Mouse (Mus musculus) neural tube, embryonic 11.5 days (tissue): ENCODE measurements at regions not wholly inside any gene's neighbourhood (a gene's known extent, or its start where the extent isn't known, plus 50 kb on each side); places are given as distances from the start of the nearest gene placed in this dataset.

ENCODE experiments used
- ATAC-seq: fragments of 200-750 bp; cut with Nextera tagmentation; 2 replicates; pipeline ENCODE4 v1.8.0; 2017; ENCODE audit warnings: moderate number of reproducible peaks, mild to moderate bottlenecking, moderate TSS enrichment, moderate library complexity; ENCODE audit not compliant: insufficient read depth, low FRiP score, low TSS enrichment
- DNase-seq: peaks from one replicate; pipeline ENCODE4 v3.0.0-alpha.2; 2015; ENCODE audit warnings: low spot score
- H3K27ac ChIP-seq: fragments of 300-500 bp; sonication (generic); 2 replicates; pipeline ENCODE4 v1.5.1; 2014; ENCODE audit warnings: low read depth, mild to moderate bottlenecking, low read length
- H3K27me3 ChIP-seq: fragments of 300-500 bp; sonication (generic); 2 replicates; pipeline ENCODE4 v1.6.1; 2014; ENCODE audit warnings: mild to moderate bottlenecking, low read length, mixed read lengths; ENCODE audit not compliant: control insufficient read depth, insufficient read depth
- H3K36me3 ChIP-seq: fragments of 300-500 bp; sonication (generic); 2 replicates; pipeline ENCODE4 v1.6.1; 2014; ENCODE audit warnings: mild to moderate bottlenecking, low read length, moderate library complexity, mixed read lengths; ENCODE audit not compliant: control insufficient read depth, insufficient read depth
- H3K4me1 ChIP-seq: fragments of 300-500 bp; sonication (generic); 2 replicates; pipeline ENCODE4 v1.6.1; 2014; ENCODE audit warnings: low read length, mixed read lengths; ENCODE audit not compliant: control insufficient read depth, insufficient read depth
- H3K4me2 ChIP-seq: fragments of 300-500 bp; sonication (generic); 2 replicates; pipeline ENCODE4 v1.6.1; 2014; ENCODE audit warnings: low read depth, mild to moderate bottlenecking, moderate library complexity
- H3K4me3 ChIP-seq: fragments of 300-500 bp; sonication (generic); 2 replicates; pipeline ENCODE4 v1.5.1; 2014; ENCODE audit warnings: low read depth, low read length
- H3K9ac ChIP-seq: fragments of 300-500 bp; sonication (generic); 2 replicates; pipeline ENCODE4 v1.6.1; 2014; ENCODE audit warnings: mild to moderate bottlenecking, low read length
- H3K9me3 ChIP-seq: fragments of 300-500 bp; sonication (generic); 2 replicates; pipeline ENCODE4 v1.6.1; 2016; ENCODE audit warnings: low read length; ENCODE audit not compliant: control insufficient read depth
- WGBS: fragments of 180-500 bp; shearing (Covaris S2); extraction: QIAGEN DNeasy Blood & Tissue Kit; methylation state at CpG from one replicate; pipeline ENCODE4 v1.1.7; 2014; 5-methylcytosine and 5-hydroxymethylcytosine counted together

DNA sequence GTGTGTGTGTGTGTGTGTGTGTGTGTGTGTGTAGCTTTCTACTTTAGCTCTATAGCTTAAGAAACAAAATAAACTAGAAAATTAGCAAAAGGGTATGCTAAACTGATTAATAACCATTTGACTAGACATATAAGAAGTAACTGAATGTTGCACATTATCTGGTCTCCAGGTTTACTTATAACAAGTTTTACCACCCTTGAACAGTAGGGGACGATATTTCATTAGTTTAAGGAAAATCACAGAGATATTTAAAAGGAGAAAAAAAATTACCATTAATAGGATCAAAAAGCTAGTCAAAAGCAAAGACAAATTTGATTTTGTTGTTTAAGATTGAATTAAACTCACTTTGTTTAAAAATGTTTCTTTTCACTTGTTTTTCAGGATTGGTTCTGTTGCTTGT lies 349.5 kb upstream of the Itga1 start:
- WGBS: 21% methylated on average over 1 of the region's 1 CpGs
- no peak for DNase-seq
- no peaks in the 10 kb centered on the region for H3K36me3 ChIP-seq

DNA sequence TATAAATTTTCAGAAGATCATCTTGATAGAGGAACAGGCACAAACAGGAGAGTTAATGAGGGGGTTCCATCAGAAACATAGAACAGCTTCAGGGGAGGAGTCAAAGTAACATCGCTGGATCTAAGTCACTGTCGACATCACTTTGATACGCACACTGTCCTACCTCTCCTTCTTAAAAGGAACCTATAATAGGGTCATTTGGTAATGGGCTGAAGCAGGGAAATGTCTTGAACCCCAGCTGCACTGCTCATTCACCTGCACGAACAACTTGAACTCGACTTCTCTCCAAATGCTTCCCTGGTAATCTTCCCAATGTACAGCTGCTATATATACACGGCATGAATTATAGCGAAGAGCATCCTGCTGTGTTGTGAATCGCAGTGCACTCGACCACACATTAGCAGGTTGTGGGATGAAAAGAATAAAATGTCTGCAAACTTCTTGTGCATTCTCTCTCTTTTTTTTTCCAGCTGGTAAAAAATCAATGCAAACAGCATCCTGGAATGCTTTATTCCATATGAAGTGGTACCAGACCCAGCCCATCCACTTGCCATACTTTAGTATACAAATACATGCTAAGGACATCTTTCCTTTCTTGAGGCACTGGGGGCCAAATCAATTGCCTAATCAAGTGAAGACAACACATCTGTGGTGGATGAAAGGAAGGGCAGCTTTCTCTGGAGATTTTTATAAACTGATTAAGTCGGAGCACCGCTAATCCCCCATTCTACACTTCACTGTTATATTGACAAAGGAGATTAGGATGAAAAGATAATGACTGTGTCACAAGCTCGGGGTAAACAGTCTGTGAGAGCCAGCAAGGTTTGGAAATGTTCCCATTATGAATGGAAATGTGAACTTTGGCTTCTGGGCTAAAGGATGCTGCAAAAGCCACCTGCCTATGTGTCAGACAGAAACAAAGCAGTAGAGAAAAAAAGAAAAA lies 325.6 kb upstream of the Itga1 start:
- ATAC-seq (no peak), DNase-seq (no peak)
- 68% methylated on average over 12 of the region's 12 CpGs for WGBS
- H3K9ac ChIP-seq: no peak overlapping the region
- no peak overlapping the region for H3K27ac ChIP-seq
- no peaks in the 10 kb centered on the region for H3K36me3 ChIP-seq
- no peak overlapping the region for H3K4me3 ChIP-seq
- H3K4me2 ChIP-seq: no peak overlapping the region
- H3K27me3 ChIP-seq: no peaks in the 10 kb centered on the region
- H3K9me3 ChIP-seq: no peaks in the 10 kb centered on the region
- no peaks in the 10 kb centered on the region for H3K4me1 ChIP-seq

More for the DNA sequence above, 349.5 kb upstream of the Itga1 start:
- H3K9ac ChIP-seq: no peak overlapping the region
- no peak overlapping the region for H3K27ac ChIP-seq
- H3K4me1 ChIP-seq: no peaks in the 10 kb centered on the region
- no peaks in the 10 kb centered on the region for H3K27me3 ChIP-seq
- H3K9me3 ChIP-seq: no peaks in the 10 kb centered on the region
- no peak overlapping the region for H3K4me2 ChIP-seq
- ATAC-seq: no peak
- H3K4me3 ChIP-seq: no peak overlapping the region

DNA sequence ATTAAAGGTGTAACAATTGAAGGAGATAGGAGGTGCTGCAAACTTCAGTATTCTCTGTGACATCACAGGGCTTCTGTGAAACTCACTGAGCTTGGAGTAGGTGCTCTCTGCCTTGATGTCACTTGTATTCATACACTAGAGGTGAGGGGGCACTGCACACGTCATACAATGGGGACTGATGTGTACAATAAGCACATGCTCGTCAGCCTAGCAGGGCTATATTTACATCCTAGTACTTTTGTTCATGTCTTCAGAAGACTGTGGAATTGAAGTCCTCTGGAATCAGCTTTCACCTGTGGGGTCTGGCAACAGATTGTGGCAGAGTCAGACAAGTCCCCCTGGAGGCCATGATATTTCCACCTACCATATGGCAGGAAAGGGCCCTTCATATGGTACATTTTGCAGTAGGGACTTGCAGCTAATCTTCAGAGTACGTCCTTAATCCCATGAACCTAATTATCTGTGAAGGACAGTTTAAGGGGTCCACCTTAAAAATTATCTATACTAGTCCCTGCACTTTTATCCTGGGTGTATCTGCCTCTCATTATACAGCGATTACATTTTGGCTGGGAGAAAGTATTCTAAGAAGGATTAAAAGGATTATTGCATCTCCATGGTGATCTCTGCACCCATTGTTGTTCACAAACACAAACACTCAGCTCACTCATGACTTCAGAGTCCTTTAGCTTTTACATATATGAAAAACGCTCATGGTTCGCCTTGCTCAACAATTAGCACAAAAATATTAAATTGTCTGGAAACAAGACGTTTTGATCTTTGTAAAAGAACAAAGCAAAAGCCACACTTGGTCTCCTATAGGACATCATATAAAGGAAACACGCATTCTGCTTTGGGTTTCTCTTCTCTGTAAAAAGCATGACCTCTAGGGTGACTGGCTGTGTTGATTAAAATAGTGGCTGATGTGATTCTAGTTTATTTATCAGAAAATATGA lies 324.1 kb upstream of the Itga1 start:
- no peak overlapping the region for H3K9ac ChIP-seq
- H3K4me2 ChIP-seq: no peak overlapping the region
- no peaks in the 10 kb centered on the region for H3K4me1 ChIP-seq
- ATAC-seq (no peak), DNase-seq (no peak)
- no peak overlapping the region for H3K4me3 ChIP-seq
- WGBS: 78% methylated on average over 8 of the region's 8 CpGs
- no peaks in the 10 kb centered on the region for H3K27me3 ChIP-seq
- H3K27ac ChIP-seq: no peak overlapping the region
- no peaks in the 10 kb centered on the region for H3K36me3 ChIP-seq
- no peaks in the 10 kb centered on the region for H3K9me3 ChIP-seq

DNA sequence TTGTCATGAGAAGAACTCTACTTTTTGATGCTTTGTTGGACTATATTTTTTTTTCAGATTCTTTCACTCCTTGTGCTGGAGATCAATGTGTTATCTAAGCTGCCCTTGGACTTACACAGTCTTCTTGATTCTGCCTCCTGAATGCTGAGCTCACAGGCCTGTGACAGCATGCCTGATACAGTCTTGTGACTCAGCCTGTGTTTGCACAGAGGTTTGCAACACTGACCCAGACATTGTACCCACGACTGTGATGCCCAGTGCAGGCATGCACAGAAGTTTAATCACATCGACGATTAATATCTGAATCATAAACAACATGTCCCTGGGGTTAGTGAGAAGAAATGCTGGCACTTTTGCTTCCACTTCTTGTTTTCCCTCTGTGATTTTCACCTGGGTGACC lies 322.0 kb upstream of the Itga1 start:
- Histone ChIP-seq H3K36me3 (no peaks in the 10 kb centered on the region), H3K9me3 (no peaks in the 10 kb centered on the region), H3K27me3 (no peaks in the 10 kb centered on the region), H3K4me2 (no peak overlapping the region), H3K4me3 (no peak overlapping the region), H3K4me1 (no peaks in the 10 kb centered on the region), H3K27ac (no peak overlapping the region), H3K9ac (no peak overlapping the region)
- DNase-seq (no peak), ATAC-seq (no peak)
- 84% methylated on average over 3 of the region's 3 CpGs for WGBS

DNA sequence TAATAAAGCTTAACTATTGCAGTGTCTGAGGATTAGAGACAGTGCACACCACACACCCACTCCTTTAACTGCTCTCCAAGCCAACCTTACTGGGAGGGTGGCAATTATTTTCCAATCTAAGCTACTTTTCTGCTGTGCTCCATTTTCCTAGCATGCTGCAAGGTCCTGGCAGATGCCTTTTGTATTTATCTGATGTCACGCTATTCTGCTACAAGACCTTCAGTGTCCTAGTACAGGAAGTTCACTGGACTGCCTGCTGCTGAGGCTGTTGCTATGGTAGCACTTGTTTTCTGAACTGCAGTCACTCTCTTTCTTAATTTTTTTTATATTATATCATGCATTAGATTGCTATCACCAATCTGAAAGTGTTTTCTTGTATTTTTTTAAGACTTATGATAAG lies 319.7 kb upstream of the Itga1 start:
- WGBS: 52% methylated on average over 1 of the region's 1 CpGs
- Histone ChIP-seq H3K4me1 (no peaks in the 10 kb centered on the region), H3K4me2 (no peak overlapping the region), H3K9ac (no peak overlapping the region), H3K36me3 (no peaks in the 10 kb centered on the region), H3K27ac (no peak overlapping the region), H3K4me3 (no peak overlapping the region), H3K9me3 (no peaks in the 10 kb centered on the region), H3K27me3 (no peaks in the 10 kb centered on the region)
- DNase-seq: no peak
- peak; percentile 33; the same call in 1 of the 2 replicates for ATAC-seq

DNA sequence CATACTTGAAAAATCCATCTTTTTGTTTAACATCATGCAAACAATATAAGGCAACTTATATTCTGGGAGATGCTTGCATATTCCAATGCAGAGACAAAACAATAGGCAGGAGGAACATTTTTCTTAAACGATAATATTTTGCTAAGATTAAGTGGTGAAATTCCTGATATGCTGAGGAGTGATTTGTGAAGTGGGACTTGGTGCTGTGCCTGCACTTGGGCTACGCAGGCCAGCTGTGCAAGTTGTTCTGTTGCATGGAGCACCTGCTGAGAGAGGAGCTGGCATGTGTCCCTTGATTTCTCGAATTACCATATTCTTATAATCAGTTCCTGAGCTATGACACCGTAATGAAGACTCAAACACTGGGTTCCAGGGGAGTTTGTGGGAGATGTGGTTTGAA lies 316.1 kb upstream of the Itga1 start:
- 76% methylated on average over 4 of the region's 4 CpGs for WGBS
- DNase-seq: no peak

DNA sequence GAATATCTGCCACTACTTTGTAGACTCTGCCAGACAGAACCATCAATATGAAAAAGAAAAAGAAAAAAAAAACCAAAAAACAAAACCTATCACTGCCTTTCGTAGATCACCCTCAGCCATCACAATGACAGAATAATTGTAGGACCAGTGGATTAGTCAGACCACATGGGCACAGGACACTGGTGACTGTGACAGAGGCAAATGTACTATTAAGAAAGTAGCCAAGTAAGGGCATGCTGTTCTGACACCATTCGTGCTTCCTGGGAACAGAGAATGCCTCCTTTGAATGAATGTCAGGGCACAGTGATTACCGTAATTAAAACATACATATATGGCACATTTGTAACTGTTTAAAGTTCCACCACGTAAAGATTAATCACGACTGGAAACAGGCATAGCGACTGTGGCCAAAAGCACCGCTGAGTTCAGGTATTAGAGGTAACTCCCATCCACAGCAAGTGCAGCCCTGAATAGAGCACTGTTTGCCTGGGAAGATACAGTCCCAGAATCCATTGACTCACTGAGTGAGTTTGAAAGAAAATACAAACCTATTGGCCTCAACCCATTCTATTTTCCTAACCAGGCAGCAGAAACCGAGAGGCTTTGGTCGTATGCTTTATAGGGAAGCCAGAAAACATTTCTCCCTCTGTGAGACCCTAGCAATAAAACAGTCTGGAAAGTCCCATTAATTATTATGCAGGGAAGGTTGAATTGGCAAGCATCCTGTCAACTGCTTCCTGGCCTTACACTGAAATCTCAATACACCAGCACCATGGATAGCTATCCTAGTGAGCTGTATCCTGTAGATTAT lies 312.2 kb upstream of the Itga1 start:
- no peak overlapping the region for H3K4me3 ChIP-seq
- no peaks in the 10 kb centered on the region for H3K36me3 ChIP-seq
- H3K27me3 ChIP-seq: no peaks in the 10 kb centered on the region
- no peaks in the 10 kb centered on the region for H3K4me1 ChIP-seq
- DNase-seq: no peak
- H3K4me2 ChIP-seq: no peak overlapping the region
- no peak overlapping the region for H3K9ac ChIP-seq
- no peak overlapping the region for H3K27ac ChIP-seq
- WGBS: 59% methylated on average over 9 of the region's 9 CpGs
- no peaks in the 10 kb centered on the region for H3K9me3 ChIP-seq
- no peak for ATAC-seq

More for the DNA sequence above, 316.1 kb upstream of the Itga1 start:
- no peaks in the 10 kb centered on the region for H3K36me3 ChIP-seq
- no peaks in the 10 kb centered on the region for H3K27me3 ChIP-seq
- no peak overlapping the region for H3K4me3 ChIP-seq
- H3K9ac ChIP-seq: no peak overlapping the region
- no peak for ATAC-seq
- no peaks in the 10 kb centered on the region for H3K4me1 ChIP-seq
- H3K9me3 ChIP-seq: no peaks in the 10 kb centered on the region
- H3K27ac ChIP-seq: no peak overlapping the region
- H3K4me2 ChIP-seq: no peak overlapping the region

DNA sequence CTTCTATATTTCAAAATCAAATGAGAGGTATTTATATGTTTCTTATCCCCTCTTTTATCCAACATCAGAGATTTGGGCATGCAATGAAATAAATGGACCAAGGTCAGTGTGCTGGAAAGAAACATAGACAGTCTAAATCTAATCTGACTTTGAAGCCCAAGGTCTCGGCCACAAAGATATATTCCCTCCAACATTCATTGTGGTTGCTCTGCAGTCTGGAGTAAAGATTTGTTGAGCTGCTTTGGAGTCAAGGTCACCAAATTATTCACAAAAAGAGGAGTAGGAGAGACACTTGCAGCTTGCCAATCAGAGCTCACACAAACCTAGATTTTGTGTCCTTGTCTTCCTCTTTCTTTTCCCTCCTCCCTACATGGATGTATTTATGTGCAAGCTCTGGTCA lies 304.2 kb upstream of the Itga1 start:
- Histone ChIP-seq H3K9ac (no peak overlapping the region), H3K27me3 (no peaks in the 10 kb centered on the region), H3K4me2 (no peak overlapping the region), H3K27ac (no peak overlapping the region), H3K9me3 (no peaks in the 10 kb centered on the region), H3K4me3 (no peak overlapping the region), H3K4me1 (no peaks in the 10 kb centered on the region), H3K36me3 (no peaks in the 10 kb centered on the region)
- no peak for ATAC-seq
- 82% methylated on average over 1 of the region's 1 CpGs for WGBS
- DNase-seq: no peak
